Mouse (Mus musculus) hindbrain, postnatal 0 days (tissue): ENCODE measurements at regions not wholly inside any gene's neighbourhood (a gene's known extent, or its start where the extent isn't known, plus 50 kb on each side); places are given as distances from the start of the nearest gene placed in this dataset.

Experiments
- ATAC-seq: fragments of 200-750 bp; cut with Nextera tagmentation; 2 replicates; pipeline ENCODE4 v1.8.0; 2017; ENCODE audit warnings: mild to moderate bottlenecking, moderate TSS enrichment, moderate library complexity
- DNase-seq: peaks from one replicate; pipeline ENCODE4 v3.0.0-alpha.2; 2015; ENCODE audit warnings: low spot score
- H3K27ac ChIP-seq: fragments of 300-500 bp; sonication (generic); 2 replicates; pipeline ENCODE4 v1.5.1; 2014; ENCODE audit warnings: mild to moderate bottlenecking
- H3K27me3 ChIP-seq: fragments of 300-500 bp; sonication (generic); 2 replicates; pipeline ENCODE4 v1.6.1; 2014; ENCODE audit warnings: low read length, mixed read lengths; ENCODE audit not compliant: insufficient read depth
- H3K36me3 ChIP-seq: fragments of 300-500 bp; sonication (generic); 2 replicates; pipeline ENCODE4 v1.6.1; 2014; ENCODE audit warnings: low read length, mixed read lengths; ENCODE audit not compliant: insufficient read depth
- H3K4me1 ChIP-seq: fragments of 300-500 bp; sonication (generic); 2 replicates; pipeline ENCODE4 v1.6.1; 2014; ENCODE audit warnings: antibody characterized with exemption, low read length, mixed read lengths; ENCODE audit not compliant: insufficient read depth
- H3K4me2 ChIP-seq: fragments of 300-500 bp; sonication (generic); 2 replicates; pipeline ENCODE4 v1.6.1; 2014; ENCODE audit warnings: low read depth, mild to moderate bottlenecking, low read length, moderate library complexity, mixed read lengths
- H3K4me3 ChIP-seq: fragments of 300-500 bp; sonication (generic); 2 replicates; pipeline ENCODE4 v1.5.1; 2014; ENCODE audit warnings: low read length
- H3K9ac ChIP-seq: fragments of 300-500 bp; sonication (generic); replicated peaks from 2 replicates; pipeline ENCODE4 v1.6.1; 2014; ENCODE audit warnings: mild to moderate bottlenecking, low read length, moderate library complexity, mixed read lengths
- H3K9me3 ChIP-seq: fragments of 300-500 bp; sonication (generic); 2 replicates; pipeline ENCODE4 v1.6.1; 2016; ENCODE audit warnings: low read length, mixed read lengths
- CTCF ChIP-seq: IDR thresholded peaks from 2 replicates; pipeline ENCODE4 v1.5.1; 2016; ENCODE audit warnings: antibody characterized with exemption, control low read depth, low read depth
- WGBS: fragments of 180-500 bp; shearing (Covaris S2); extraction: QIAGEN DNeasy Blood & Tissue Kit; methylation state at CpG from one replicate; pipeline ENCODE4 v1.1.7; 2014; 5-methylcytosine and 5-hydroxymethylcytosine counted together

DNA sequence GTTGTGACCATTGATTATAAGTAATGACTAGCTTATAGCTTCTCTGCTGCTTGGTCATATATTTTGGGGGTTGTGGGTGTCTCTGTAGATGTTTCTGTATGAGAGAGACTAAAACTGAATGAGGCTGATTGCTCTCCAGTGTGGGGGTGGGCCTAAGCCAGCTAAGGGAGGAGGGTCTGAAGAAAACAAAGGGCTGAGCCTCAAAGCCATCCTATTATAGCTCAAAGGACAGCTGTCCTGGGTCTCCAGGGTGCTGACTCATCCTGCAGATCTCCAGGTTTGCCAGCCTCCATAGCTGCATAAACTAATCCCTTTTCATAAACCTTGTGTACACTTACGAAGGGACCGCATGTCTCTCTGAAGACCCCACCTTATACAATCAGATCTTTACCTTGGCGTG lies 360.3 kb upstream of the Smim15 start:
- no peak for DNase-seq
- Histone ChIP-seq H3K27me3 (no peaks in the 10 kb centered on the region), H3K9ac (no peak overlapping the region), H3K9me3 (no peaks in the 10 kb centered on the region), H3K27ac (no peak overlapping the region), H3K4me1 (no peaks in the 10 kb centered on the region), H3K4me2 (no peak overlapping the region), H3K36me3 (no peaks in the 10 kb centered on the region), H3K4me3 (no peak overlapping the region)
- ATAC-seq, result peak; percentile 38; the same call in 1 of the 2 replicates
- WGBS, result 74% methylated on average over 3 of the region's 3 CpGs
- TF ChIP-seq CTCF, result no peak

DNA sequence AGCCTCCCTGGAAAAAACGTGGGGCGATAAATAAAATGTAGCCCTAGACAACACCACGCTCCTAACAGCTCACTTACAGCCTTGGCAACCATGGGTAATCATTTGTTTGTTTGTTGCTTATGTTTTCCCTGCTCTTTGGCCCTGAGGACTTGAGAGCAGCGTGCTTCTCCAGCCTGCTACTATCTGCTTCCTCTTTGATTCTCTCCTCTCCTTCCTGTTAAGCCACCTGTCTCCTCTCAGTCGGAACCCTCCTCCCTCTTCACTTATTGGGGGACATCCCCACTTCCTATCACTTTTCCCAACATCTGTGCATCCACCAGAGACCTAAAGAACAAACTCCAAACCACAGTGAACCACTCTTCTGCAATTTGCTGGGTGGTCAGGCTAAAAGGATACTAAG lies 362.5 kb upstream of the Smim15 start:
- Histone ChIP-seq H3K4me3 (no peak overlapping the region), H3K36me3 (no peaks in the 10 kb centered on the region), H3K4me2 (no peak overlapping the region), H3K27me3 (no peaks in the 10 kb centered on the region), H3K9ac (no peak overlapping the region), H3K9me3 (no peaks in the 10 kb centered on the region), H3K27ac (no peak overlapping the region), H3K4me1 (no peaks in the 10 kb centered on the region)
- ATAC-seq, result no peak
- no peak for DNase-seq
- no peak for TF ChIP-seq CTCF
- WGBS, result 69% methylated on average over 5 of the region's 5 CpGs

DNA sequence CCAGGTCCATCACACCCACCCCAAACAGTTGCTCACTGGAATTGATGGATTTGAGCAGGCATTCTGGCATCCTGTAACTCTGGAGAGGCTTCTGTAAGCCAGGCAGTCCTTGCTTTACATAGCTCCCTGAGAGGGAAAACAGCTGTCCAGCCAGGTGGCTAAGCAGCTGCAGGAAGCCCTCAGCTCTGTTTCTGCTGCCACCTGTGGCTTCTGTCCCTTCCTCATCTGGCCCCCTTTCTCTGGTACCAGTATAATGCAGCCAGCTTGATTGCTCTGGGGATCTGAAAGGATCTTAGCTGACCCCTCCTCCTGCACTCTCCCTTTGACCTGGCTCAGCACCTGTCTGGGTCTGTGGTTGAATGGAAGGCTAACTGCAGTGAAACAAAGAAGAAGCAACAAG lies 365.4 kb upstream of the Smim15 start:
- H3K36me3 ChIP-seq, result no peaks in the 10 kb centered on the region
- no peak overlapping the region for H3K27ac ChIP-seq
- DNase-seq (no peak), ATAC-seq (no peak)
- no peaks in the 10 kb centered on the region for H3K27me3 ChIP-seq
- TF ChIP-seq CTCF, result no peak
- no peaks in the 10 kb centered on the region for H3K4me1 ChIP-seq
- H3K4me3 ChIP-seq, result no peak overlapping the region
- no peaks in the 10 kb centered on the region for H3K9me3 ChIP-seq
- H3K9ac ChIP-seq, result no peak overlapping the region
- H3K4me2 ChIP-seq, result no peak overlapping the region

DNA sequence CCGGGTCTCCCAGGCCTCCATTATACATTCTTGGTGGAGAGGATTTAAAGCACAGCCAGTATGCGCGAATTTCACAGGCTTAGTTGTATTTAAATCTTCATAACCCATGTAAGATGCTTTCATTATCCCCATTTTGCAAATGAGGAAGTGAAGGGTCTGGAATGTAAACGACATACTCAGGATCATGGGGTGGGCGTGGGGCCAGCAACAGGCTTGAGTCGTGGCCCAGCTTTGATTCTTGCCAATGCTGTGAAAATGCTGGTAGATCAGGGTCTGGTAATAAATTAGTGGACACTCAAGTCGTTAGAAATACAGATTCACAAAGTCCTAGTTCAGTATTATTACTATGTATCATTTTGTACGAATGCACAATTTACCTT lies 367.2 kb upstream of the Smim15 start:
- Histone ChIP-seq H3K9ac (no peak overlapping the region), H3K4me1 (no peaks in the 10 kb centered on the region; the same call in 1 of the 2 replicates), H3K4me3 (no peak overlapping the region), H3K27me3 (no peaks in the 10 kb centered on the region), H3K4me2 (no peak overlapping the region), H3K9me3 (no peaks in the 10 kb centered on the region), H3K27ac (0 out of 2 replicates have a peak overlapping the region, but pooled peaks have one; percentile 2), H3K36me3 (no peaks in the 10 kb centered on the region)
- ATAC-seq (no peak), DNase-seq (no peak)
- whole genome bisulfite sequencing, result 45% methylated on average over 8 of the region's 8 CpGs
- TF ChIP-seq CTCF, result no peak

DNA sequence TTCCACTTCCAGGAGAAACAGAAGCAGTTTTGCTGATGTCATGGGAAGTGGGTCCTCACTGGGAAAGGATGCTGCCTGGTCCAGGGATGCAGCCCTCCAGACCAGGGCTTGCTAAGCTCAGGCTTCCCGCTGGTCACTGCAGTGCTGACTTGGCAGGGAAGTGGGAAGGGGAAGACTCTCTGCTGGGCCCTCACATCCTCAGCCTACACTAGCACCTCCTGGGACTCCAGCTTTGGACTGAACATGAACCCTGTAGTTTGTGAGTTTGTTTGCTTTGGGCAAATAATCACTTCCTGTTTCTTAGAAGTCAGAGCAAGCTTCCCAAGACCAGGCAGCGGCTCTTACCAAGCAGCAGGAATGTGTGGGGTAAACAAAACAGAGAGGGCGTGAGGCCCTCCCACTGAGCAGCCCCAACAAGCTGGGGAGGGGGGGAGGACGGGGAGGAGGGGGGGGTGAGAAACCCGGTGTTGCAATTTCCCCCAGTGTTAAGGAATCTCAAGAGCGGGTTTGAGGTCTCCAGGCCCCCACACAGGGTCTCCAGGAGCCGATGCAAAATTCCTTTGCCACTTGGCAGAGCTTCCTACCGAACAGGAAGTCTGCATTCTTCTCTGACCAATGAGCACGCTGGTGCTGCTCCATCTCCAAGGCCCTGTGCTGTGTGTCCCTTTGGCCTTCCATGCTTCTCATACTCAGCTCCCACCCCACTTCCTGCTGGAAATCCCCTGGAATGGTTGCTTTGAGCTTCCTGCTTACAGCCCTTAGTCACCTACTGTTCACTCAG lies 367.7 kb upstream of the Smim15 start:
- H3K36me3 ChIP-seq, result no peaks in the 10 kb centered on the region
- no peak overlapping the region for H3K4me2 ChIP-seq
- ATAC-seq, result peak; percentile 65
- H3K4me1 ChIP-seq, result no peaks in the 10 kb centered on the region; the same call in 1 of the 2 replicates
- peak; percentile 34 for DNase-seq
- H3K27me3 ChIP-seq, result no peaks in the 10 kb centered on the region
- no peak overlapping the region for H3K4me3 ChIP-seq
- H3K9ac ChIP-seq, result no peak overlapping the region
- 21% methylated on average over 9 of the region's 9 CpGs for WGBS
- 0 out of 2 replicates have a peak overlapping the region, but pooled peaks have one; percentile 2 for H3K27ac ChIP-seq
- H3K9me3 ChIP-seq, result no peaks in the 10 kb centered on the region
- no peak for TF ChIP-seq CTCF

DNA sequence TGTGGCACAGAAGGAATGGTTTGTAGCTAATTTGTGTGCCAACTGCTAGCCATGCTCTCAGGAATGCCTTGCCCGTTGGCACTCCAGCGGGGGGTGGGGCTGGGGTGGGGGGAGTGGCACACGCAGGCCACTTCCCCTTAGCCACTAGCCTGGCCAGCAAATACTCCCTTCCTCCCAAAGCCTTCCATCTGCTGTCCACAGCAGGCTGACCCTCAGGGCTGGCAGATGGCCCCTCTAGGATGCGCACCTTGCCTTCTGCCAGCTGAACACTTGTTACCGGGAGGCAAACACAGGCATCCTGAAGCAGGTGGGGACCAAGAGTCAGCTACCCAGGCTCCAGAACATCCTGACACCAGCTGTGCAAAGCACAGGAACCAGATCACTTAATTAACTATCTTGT lies 372.1 kb upstream of the Smim15 start:
- Histone ChIP-seq H3K36me3 (no peaks in the 10 kb centered on the region), H3K9ac (no peak overlapping the region), H3K27me3 (no peaks in the 10 kb centered on the region), H3K4me2 (no peak overlapping the region), H3K4me3 (no peak overlapping the region), H3K9me3 (no peaks in the 10 kb centered on the region), H3K27ac (no peak overlapping the region), H3K4me1 (no peaks in the 10 kb centered on the region; the same call in 1 of the 2 replicates)
- 49% methylated on average over 5 of the region's 5 CpGs for WGBS
- DNase-seq (peak; percentile 32), ATAC-seq (no peak)
- no peak for TF ChIP-seq CTCF

DNA sequence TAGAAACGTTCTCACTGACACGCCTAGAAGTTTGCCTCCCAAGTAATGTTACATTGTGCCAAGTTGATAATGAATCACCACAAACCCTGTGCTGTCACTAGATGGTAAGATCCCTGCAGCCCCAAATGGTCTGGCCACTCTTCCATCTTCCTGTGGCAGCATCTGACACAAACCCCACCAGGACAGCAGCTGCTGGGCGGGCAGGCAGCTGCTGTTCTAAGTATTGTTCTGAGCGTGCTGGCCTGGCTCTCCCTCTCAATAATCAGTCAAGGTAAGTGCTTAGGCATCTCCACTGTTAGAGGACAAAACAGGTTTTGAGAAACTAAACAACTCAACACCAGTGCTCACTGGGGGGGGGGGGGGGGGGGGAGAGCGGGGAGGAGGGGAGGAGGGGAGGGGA lies 375.7 kb upstream of the Smim15 start:
- Histone ChIP-seq H3K36me3 (no peaks in the 10 kb centered on the region), H3K9me3 (no peaks in the 10 kb centered on the region), H3K4me1 (peaks cover 4% of the 10 kb centered on the region; the same call in 1 of the 2 replicates), H3K9ac (no peak overlapping the region), H3K27me3 (no peaks in the 10 kb centered on the region), H3K4me3 (no peak overlapping the region), H3K4me2 (no peak overlapping the region), H3K27ac (no peak overlapping the region)
- ATAC-seq (no peak), DNase-seq (no peak)
- WGBS, result 59% methylated on average over 4 of the region's 5 CpGs
- TF ChIP-seq CTCF, result no peak
